Mouse (Mus musculus) heart, embryonic 15.5 days (tissue): Measurements from ENCODE around the gene Csmd2. TPM values are rescaled to one million over a fixed set of nuclear protein-coding genes. Genes with fewer than 3 reads are reported as not detected.
A peak's percentile ranks its signal among the peaks of the same experiment; 100 is the strongest.

Experiments
- ATAC-seq: fragments of 200-750 bp; cut with Nextera tagmentation; replicated peaks from 2 replicates; pipeline ENCODE4 v1.8.0; 2017; ENCODE audit warnings: low read depth, moderate TSS enrichment; ENCODE audit not compliant: insufficient number of reproducible peaks, insufficient read depth, low FRiP score
- H3K27ac ChIP-seq: fragments of 300-500 bp; sonication (generic); 2 replicates; pipeline ENCODE4 v1.5.1; 2015; ENCODE audit warnings: mild to moderate bottlenecking, inconsistent platforms
- H3K27me3 ChIP-seq: fragments of 300-500 bp; sonication (generic); 2 replicates; pipeline ENCODE4 v1.6.1; 2015; ENCODE audit warnings: inconsistent platforms
- H3K36me3 ChIP-seq: fragments of 300-500 bp; sonication (generic); 2 replicates; pipeline ENCODE4 v1.6.1; 2015; ENCODE audit warnings: mild to moderate bottlenecking, inconsistent platforms
- H3K4me1 ChIP-seq: fragments of 300-500 bp; sonication (generic); replicated peaks from 2 replicates; pipeline ENCODE4 v1.6.1; 2015; ENCODE audit warnings: inconsistent platforms
- H3K4me2 ChIP-seq: fragments of 300-500 bp; sonication (generic); 2 replicates; pipeline ENCODE4 v1.6.1; 2015; ENCODE audit warnings: inconsistent platforms, mild to moderate bottlenecking, moderate library complexity
- H3K4me3 ChIP-seq: fragments of 300-500 bp; sonication (generic); 2 replicates; pipeline ENCODE4 v1.5.1; 2015; ENCODE audit warnings: mild to moderate bottlenecking, inconsistent platforms
- H3K9ac ChIP-seq: fragments of 300-500 bp; sonication (generic); 2 replicates; pipeline ENCODE4 v1.6.1; 2015; ENCODE audit warnings: mild to moderate bottlenecking, inconsistent platforms
- H3K9me3 ChIP-seq: fragments of 300-500 bp; sonication (generic); replicated peaks from 2 replicates; pipeline ENCODE4 v1.6.1; 2016; ENCODE audit warnings: inconsistent platforms
- WGBS: fragments of 180-500 bp; shearing (Covaris S2); methylation state at CpG from one replicate; pipeline ENCODE4 v1.1.7; 2015; ENCODE audit warnings: mixed read lengths; 5-methylcytosine and 5-hydroxymethylcytosine counted together
- polyA plus RNA-seq: library from polyadenylated mRNA; unstranded; fragments of >200 nt; fragmentation: Nextera tagmentation; extraction: Ambion mirVana; gene quantifications from 2 replicates; pipeline ENCODE4 v1.2.1, GENCODE M21; 2015

Gene Csmd2
- polyA plus RNA-seq, 1 experiment from 2014 or later = 0.06 TPM

DNA sequence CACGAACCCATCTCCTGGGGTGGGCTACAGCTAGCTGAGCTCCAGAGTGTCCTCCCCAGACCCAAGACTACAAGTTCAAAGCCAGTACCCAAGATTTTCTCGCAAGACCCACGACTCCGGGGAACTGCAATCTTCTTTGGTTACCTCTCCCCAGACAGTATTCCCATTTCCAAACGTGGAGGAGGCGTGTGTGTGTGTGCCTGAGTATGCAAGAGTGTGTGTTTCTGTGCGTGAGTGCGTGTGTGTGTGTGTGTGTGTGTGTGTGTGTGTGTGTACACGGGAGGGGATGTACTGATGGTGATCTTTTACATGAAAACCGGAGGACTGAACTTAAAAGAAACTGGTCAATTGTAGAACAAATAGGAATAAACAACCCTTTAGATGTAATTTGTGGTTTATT lies 387 bp upstream of the Csmd2 start:
- Histone ChIP-seq H3K4me2 (peak overlapping the region; percentile 62), H3K9ac (no peak overlapping the region), H3K36me3 (no peaks in the 10 kb centered on the region), H3K27ac (no peak overlapping the region), H3K4me1 (peaks cover 9% of the 10 kb centered on the region), H3K9me3 (no peaks in the 10 kb centered on the region), H3K4me3 (peak overlapping the region; percentile 40; the same call in 1 of the 2 replicates), H3K27me3 (peaks cover 79% of the 10 kb centered on the region)
- no peak for ATAC-seq
- 9% methylated on average over 10 of the region's 10 CpGs for WGBS

DNA sequence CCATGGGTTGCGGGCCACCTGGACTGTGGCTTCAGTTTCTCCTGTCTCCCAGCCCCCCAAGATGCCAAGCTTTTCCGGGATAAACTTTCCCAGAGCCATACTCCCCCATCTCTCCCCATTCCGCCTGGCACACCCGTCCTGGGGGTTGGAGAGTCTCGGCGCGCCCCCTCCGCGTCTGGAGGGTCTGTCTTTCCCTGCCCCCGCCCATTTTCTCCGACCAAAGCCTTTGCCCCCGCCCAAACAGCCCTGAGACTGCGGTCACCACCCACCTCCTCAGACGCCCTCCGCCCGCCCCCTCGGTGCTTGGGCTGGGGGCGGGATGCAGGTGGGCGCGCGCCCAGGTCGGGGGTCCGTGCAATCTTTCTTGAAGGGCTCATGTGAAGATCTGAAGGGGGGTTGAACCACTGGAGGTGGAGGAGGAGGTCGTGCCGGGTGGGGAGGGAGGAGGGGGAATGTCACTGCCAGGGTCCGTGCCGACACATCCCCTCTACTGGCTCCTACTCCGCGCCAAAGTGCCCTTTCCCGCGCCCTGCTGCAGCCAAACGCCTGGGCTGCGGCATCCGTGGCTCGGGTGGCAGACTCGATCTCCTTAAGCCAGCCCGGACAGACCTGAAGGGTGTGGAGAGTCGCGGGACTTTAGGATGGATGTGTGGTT lies 996 bp downstream of the Csmd2 start:
- Histone ChIP-seq H3K27me3 (peaks cover 74% of the 10 kb centered on the region), H3K9ac (no peak overlapping the region), H3K4me1 (peaks cover 9% of the 10 kb centered on the region), H3K4me3 (peak overlapping the region; percentile 40), H3K4me2 (peak overlapping the region; percentile 62), H3K9me3 (no peaks in the 10 kb centered on the region), H3K27ac (no peak overlapping the region), H3K36me3 (no peaks in the 10 kb centered on the region)
- 2% methylated on average over 39 of the region's 39 CpGs for WGBS
- ATAC-seq = no peak

DNA sequence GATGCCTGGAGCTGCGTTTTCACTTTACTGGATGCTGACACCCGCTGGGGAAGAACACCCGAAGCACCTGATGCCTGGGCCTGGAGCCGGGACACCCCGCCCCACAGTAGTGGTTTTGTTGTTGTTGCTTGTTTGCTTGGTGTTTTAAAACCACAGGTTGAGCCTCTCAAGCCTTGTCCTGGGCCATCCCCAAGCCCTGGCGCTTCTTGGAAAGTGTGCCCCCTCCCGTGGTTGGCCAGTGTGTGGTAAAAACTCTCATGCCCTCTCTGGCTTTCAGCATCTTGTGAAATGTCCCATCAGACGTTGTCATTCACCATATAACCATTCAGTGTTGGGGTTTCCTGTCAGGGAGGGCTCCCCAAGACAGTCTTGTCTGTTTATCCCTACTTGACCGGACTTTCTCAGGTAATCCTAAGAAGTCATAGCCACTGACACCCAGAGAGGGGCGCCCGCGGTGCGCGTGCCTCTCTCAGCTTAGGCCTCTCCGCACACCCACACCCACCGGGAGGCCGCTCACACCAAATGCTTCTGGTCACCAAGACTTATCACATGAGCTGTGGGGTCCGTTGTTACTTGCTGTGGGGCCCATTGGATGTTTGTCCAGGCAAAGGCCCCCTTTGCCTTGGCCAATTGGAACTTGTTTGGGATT lies 1.8 kb downstream of the Csmd2 start:
- H3K9me3 ChIP-seq = no peaks in the 10 kb centered on the region
- H3K4me1 ChIP-seq = peaks cover 9% of the 10 kb centered on the region
- ATAC-seq = no peak
- H3K27ac ChIP-seq = no peak overlapping the region
- peaks cover 70% of the 10 kb centered on the region for H3K27me3 ChIP-seq
- no peak overlapping the region for H3K9ac ChIP-seq
- no peak overlapping the region for H3K4me2 ChIP-seq
- H3K36me3 ChIP-seq = no peaks in the 10 kb centered on the region
- no peak overlapping the region for H3K4me3 ChIP-seq
- WGBS = 7% methylated on average over 18 of the region's 18 CpGs

DNA sequence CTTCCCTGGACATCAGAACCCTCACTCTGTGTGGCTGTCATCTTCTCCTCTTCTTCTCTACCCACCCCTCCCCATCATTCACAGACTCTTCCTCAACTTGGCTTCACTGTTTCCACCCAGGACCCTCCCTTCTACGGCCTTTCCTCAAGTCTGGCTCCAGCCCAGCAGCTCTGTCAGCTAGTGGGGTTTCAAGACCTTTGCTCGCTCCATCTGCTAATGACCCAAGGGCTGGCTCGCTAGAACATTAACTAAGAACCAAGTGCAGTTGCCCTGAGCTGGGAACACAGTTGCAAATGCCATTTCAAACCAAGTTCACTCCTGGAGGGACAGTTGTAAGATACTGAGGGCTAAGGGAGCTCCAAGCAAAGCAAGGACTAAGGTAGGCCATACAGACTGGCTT lies 11.6 kb downstream of the Csmd2 start:
- H3K27ac ChIP-seq = no peak overlapping the region

DNA sequence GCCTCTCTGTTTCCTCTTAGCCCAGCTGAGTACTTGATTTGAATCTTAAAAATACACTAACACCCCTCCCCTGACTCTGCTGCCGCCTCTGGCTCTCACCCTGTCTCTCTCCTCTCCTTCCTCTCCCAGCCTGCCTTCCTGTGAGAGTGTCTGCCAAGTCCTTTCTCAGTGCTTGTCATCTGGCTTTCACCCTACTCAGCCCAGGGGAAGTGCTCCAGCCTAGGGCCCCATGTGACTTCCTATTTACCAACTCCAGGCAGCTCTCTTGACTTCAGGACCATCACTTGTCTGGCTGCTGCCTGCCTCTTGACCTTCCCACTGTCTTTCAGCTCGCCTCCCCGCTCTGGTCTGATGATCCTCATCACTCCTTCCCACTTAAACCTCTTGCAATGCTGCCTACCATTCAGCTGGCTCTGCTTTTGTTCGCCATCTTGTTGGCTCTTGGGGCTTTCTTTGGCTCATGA lies 15.0 kb downstream of the Csmd2 start:
- Histone ChIP-seq H3K4me1 (no peaks in the 10 kb centered on the region), H3K9ac (no peak overlapping the region), H3K27me3 (no peaks in the 10 kb centered on the region), H3K4me3 (no peak overlapping the region), H3K36me3 (no peaks in the 10 kb centered on the region), H3K9me3 (no peaks in the 10 kb centered on the region), H3K4me2 (no peak overlapping the region), H3K27ac (no peak overlapping the region)
- ATAC-seq = 0 out of 2 replicates have a peak, but pooled peaks have one; percentile 31
- 44% methylated on average over 4 of the region's 4 CpGs for WGBS

More for the DNA sequence above, 11.6 kb downstream of the Csmd2 start:
- no peaks in the 10 kb centered on the region for H3K4me1 ChIP-seq
- 63% methylated on average over 3 of the region's 3 CpGs for WGBS
- no peak overlapping the region for H3K4me2 ChIP-seq
- H3K27me3 ChIP-seq = no peaks in the 10 kb centered on the region
- no peaks in the 10 kb centered on the region for H3K9me3 ChIP-seq
- ATAC-seq = no peak
- H3K36me3 ChIP-seq = no peaks in the 10 kb centered on the region
- H3K9ac ChIP-seq = no peak overlapping the region
- no peak overlapping the region for H3K4me3 ChIP-seq

DNA sequence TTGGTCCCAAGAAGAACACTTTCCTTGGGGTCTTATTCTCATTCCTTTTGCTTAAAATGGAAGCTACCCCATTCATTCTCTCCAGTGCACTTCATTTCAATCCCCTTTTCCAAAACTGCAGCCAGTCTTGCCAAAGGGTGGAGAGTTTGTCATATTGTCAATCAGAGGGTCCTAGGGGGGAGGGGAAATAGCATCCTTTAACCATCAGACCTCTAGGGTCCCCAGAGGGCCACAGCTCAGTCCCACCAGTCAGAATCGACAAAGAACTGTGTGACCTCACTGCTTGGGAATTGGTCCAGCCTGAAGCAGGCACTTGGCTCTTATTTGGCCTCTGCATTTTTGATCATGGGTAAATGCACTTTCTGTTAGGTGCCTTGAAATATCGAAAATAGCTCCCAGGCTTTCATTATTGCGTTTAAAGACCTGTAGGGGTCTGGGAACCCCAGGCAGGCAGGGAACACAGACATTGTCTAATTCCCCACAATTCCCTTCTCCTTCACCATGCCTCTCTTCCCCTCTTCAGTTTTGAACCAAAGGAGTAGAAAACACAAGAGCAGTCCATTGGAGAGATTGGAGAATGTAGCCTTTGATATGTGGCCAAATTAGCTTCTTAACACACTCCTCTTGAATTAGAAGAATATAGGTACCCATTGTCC lies 17.3 kb downstream of the Csmd2 start:
- Histone ChIP-seq H3K4me1 (no peaks in the 10 kb centered on the region), H3K27me3 (no peaks in the 10 kb centered on the region), H3K4me2 (no peak overlapping the region), H3K4me3 (no peak overlapping the region), H3K27ac (no peak overlapping the region), H3K36me3 (no peaks in the 10 kb centered on the region), H3K9ac (no peak overlapping the region), H3K9me3 (no peaks in the 10 kb centered on the region)
- 50% methylated on average over 3 of the region's 3 CpGs for WGBS
- ATAC-seq = no peak

DNA sequence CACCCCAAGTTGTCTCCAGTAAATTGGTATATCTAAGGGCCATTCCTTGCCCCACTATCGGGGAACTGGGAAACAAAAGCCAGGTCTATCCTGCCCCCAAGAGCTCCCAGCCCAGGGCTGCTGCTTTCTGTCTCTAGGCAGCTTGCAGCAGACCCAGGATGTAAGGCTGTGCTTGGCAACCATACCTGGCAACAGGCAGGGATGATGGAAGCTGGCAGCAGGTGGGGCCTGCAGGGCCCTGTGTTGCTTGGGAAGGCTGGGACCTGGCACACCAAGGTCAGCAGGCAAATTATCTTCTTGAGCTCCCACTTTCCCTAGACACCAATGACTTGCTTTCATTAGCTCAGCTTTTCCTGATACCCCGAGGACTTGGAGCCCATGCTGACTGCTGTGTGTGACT lies 31.8 kb downstream of the Csmd2 start:
- no peak for ATAC-seq
- no peaks in the 10 kb centered on the region for H3K9me3 ChIP-seq
- no peak overlapping the region for H3K9ac ChIP-seq
- no peaks in the 10 kb centered on the region for H3K36me3 ChIP-seq
- 61% methylated on average over 2 of the region's 2 CpGs for WGBS
- no peak overlapping the region for H3K27ac ChIP-seq
- H3K4me1 ChIP-seq = no peaks in the 10 kb centered on the region
- no peak overlapping the region for H3K4me2 ChIP-seq
- H3K4me3 ChIP-seq = no peak overlapping the region
- no peaks in the 10 kb centered on the region for H3K27me3 ChIP-seq

DNA sequence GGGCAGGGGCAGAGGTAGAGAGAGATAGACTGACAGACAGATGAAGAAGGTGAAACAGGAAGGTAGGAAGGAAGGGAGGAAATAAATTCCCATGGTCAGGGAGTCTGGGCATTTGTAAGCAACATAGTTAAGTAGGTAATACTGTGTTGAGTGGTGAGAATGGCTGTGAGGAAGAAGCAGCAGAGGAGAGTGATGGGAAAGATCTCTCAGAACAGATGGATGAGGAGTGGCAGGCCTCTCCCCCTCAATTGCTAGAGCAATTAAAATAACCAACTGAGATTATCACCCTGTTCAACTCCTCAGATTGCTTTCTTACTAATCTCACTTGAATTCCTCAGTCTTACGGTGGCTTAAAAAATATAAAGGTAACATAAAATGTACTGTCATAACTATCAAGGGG lies 40.6 kb downstream of the Csmd2 start:
- Histone ChIP-seq H3K4me1 (no peaks in the 10 kb centered on the region), H3K36me3 (no peaks in the 10 kb centered on the region), H3K27me3 (no peaks in the 10 kb centered on the region), H3K4me3 (no peak overlapping the region), H3K4me2 (no peak overlapping the region), H3K9ac (no peak overlapping the region), H3K9me3 (no peaks in the 10 kb centered on the region), H3K27ac (no peak overlapping the region)
- 65% methylated on average over 1 of the region's 1 CpGs for WGBS
- ATAC-seq = no peak

DNA sequence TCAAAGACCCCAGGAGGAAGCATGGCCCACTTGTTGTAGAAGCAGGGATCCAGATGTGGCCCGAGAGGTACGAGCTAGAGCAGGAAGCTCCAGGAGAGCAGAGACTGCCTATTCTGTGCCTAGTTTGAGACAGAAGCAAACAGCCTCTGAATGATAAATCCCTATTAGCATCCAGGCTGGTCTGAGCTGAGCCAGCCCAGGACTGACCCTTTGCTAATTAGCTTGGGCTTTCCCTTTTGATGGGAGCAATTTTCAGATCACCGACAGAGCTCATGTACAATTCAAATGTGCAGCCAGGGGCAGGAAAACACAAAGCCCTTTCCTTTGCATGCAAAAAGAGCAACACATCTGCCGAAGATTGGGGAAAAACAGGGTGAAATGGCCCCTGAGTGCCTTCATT lies 54.2 kb downstream of the Csmd2 start:
- H3K4me2 ChIP-seq = no peak overlapping the region
- no peak for ATAC-seq
- H3K4me1 ChIP-seq = no peaks in the 10 kb centered on the region
- no peaks in the 10 kb centered on the region for H3K9me3 ChIP-seq
- H3K9ac ChIP-seq = no peak overlapping the region
- 68% methylated on average over 4 of the region's 4 CpGs for WGBS
- H3K4me3 ChIP-seq = no peak overlapping the region
- H3K27ac ChIP-seq = no peak overlapping the region
- H3K27me3 ChIP-seq = no peaks in the 10 kb centered on the region
- no peaks in the 10 kb centered on the region for H3K36me3 ChIP-seq

DNA sequence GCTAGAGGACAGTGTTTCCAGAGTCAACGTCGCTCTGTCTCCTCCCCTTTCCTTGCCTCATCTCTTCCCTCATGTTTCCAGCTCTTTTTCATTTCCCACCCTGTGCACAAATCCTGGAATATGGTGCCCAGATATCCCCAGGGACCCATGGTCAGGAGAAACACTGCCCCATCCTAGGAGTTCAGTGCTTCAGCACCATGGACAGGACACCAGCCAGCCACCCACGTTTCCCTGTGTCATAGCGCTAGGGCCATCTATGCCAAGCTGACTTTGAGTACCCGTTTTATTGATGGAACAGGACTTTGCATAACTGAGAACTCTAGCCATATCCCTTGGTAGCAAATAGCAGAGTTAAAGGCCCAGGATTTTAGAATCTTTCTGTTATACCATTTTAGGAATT lies 55.0 kb downstream of the Csmd2 start:
- Histone ChIP-seq H3K9ac (no peak overlapping the region), H3K27me3 (no peaks in the 10 kb centered on the region), H3K4me1 (no peaks in the 10 kb centered on the region), H3K36me3 (no peaks in the 10 kb centered on the region), H3K4me3 (no peak overlapping the region), H3K4me2 (no peak overlapping the region), H3K27ac (no peak overlapping the region), H3K9me3 (no peaks in the 10 kb centered on the region)
- no peak for ATAC-seq
- 26% methylated on average over 5 of the region's 5 CpGs for WGBS

DNA sequence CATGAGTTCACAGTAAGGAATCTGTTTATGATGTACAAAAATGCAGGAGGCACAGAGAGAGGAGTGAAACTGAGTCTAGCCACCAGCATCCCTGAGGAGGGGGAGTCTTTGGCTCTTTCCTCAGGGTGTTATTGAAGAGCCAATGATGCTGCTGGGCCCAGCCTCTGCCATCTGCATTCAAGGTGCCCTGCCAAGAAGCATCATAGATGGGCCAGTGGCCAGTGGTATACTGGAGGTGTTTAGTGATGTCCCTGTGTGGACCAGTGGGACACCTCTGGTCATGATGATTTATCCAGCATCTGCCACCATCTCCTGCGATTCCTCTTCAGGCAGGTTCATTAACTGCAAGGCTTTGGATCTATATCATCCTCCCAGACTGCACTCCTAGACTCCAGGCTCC lies 61.1 kb downstream of the Csmd2 start:
- Histone ChIP-seq H3K9ac (no peak overlapping the region), H3K36me3 (no peaks in the 10 kb centered on the region), H3K27ac (no peak overlapping the region), H3K4me3 (no peak overlapping the region), H3K4me2 (no peak overlapping the region), H3K4me1 (no peaks in the 10 kb centered on the region), H3K27me3 (no peaks in the 10 kb centered on the region), H3K9me3 (no peaks in the 10 kb centered on the region)
- 74% methylated on average over 1 of the region's 1 CpGs for WGBS
- ATAC-seq = no peak
